Mouse (Mus musculus) forebrain, embryonic 16.5 days (tissue): ENCODE data around the gene Ssx2ip. TPM values are rescaled to one million over a fixed set of nuclear protein-coding genes. Genes with fewer than 3 reads are reported as not detected.
"Not testable (repeated sequence)": the region's sequence is repeated elsewhere in the genome, so short reads cannot be mapped to it uniquely, and the experiment has no call there.

Experiments used
- ATAC-seq: fragments of 200-750 bp; cut with Nextera tagmentation; 2 replicates; pipeline ENCODE4 v1.8.0; 2017; ENCODE audit warnings: mild to moderate bottlenecking, moderate library complexity
- H3K27ac ChIP-seq: fragments of 300-500 bp; sonication (generic); 2 replicates; pipeline ENCODE4 v1.5.1; 2014; ENCODE audit warnings: low read length, control low read depth
- H3K27me3 ChIP-seq: fragments of 300-500 bp; sonication (generic); replicated peaks from 2 replicates; pipeline ENCODE4 v1.6.1; 2014; ENCODE audit warnings: low read length; ENCODE audit not compliant: control insufficient read depth, insufficient read depth
- H3K36me3 ChIP-seq: fragments of 300-500 bp; sonication (generic); 2 replicates; pipeline ENCODE4 v1.6.1; 2014; ENCODE audit not compliant: control insufficient read depth, insufficient read depth
- H3K4me1 ChIP-seq: fragments of 300-500 bp; sonication (generic); replicated peaks from 2 replicates; pipeline ENCODE4 v1.6.1; 2014; ENCODE audit warnings: low read length; ENCODE audit not compliant: control insufficient read depth, insufficient read depth
- H3K4me2 ChIP-seq: fragments of 300-500 bp; sonication (generic); 2 replicates; pipeline ENCODE4 v1.6.1; 2014; ENCODE audit warnings: mild to moderate bottlenecking, low read length, control low read depth
- H3K4me3 ChIP-seq: fragments of 300-500 bp; sonication (generic); replicated peaks from 2 replicates; pipeline ENCODE4 v1.5.1; 2014; ENCODE audit warnings: mild to moderate bottlenecking, low read length, control low read depth
- H3K9ac ChIP-seq: fragments of 300-500 bp; sonication (generic); replicated peaks from 2 replicates; pipeline ENCODE4 v1.6.1; 2014; ENCODE audit warnings: low read depth, low read length, control low read depth
- H3K9me3 ChIP-seq: fragments of 300-500 bp; sonication (generic); 2 replicates; pipeline ENCODE4 v1.6.1; 2016; ENCODE audit warnings: low read length; ENCODE audit not compliant: control insufficient read depth
- WGBS: fragments of 180-500 bp; shearing (Covaris S2); extraction: QIAGEN DNeasy Blood & Tissue Kit; methylation state at CpG from one replicate; pipeline ENCODE4 v1.1.7; 2014; 5-methylcytosine and 5-hydroxymethylcytosine counted together
- polyA plus RNA-seq: library from polyadenylated mRNA; unstranded; fragments of >200 nt; fragmentation: Nextera tagmentation; extraction: Ambion mirVana; gene quantifications from 2 replicates; pipeline ENCODE4 v1.2.1, GENCODE M21; 2015

The Ssx2ip gene
- polyA plus RNA-seq, 1 experiment from 2014 or later = 22.5 TPM

- Histone ChIP-seq H3K9ac (no peak overlapping the region), H3K9me3 (no peaks in the 10 kb centered on the region), H3K4me2 (no peak overlapping the region), H3K36me3 (peaks cover 11% of the 10 kb centered on the region), H3K27ac (no peak overlapping the region), H3K4me3 (no peak overlapping the region), H3K27me3 (no peaks in the 10 kb centered on the region), H3K4me1 (peaks cover 6% of the 10 kb centered on the region)
- 43% methylated on average over 7 of the region's 7 CpGs for WGBS
- ATAC-seq = no peak
These were observed 20.0 kb downstream of the Ssx2ip start for GRCm38 (mm10) chr3:146424306-146424900.

- Histone ChIP-seq H3K4me1 (peaks cover 3% of the 10 kb centered on the region), H3K36me3 (peaks cover 11% of the 10 kb centered on the region), H3K9ac (no peak overlapping the region), H3K27ac (no peak overlapping the region), H3K4me3 (no peak overlapping the region), H3K9me3 (no peaks in the 10 kb centered on the region), H3K4me2 (no peak overlapping the region), H3K27me3 (no peaks in the 10 kb centered on the region)
- ATAC-seq = no peak
- WGBS = 59% methylated on average over 7 of the region's 7 CpGs
These were observed 21.5 kb downstream of the Ssx2ip start for GRCm38 (mm10) chr3:146425902-146426301.

- H3K4me3 ChIP-seq = no peak overlapping the region
- peak; percentile 64 for ATAC-seq
- peaks cover 3% of the 10 kb centered on the region for H3K4me1 ChIP-seq
- H3K4me2 ChIP-seq = no peak overlapping the region
- H3K9ac ChIP-seq = no peak overlapping the region
- H3K36me3 ChIP-seq = peaks cover 11% of the 10 kb centered on the region
- WGBS = 71% methylated on average over 8 of the region's 8 CpGs
- no peaks in the 10 kb centered on the region for H3K9me3 ChIP-seq
- H3K27ac ChIP-seq = no peak overlapping the region
- H3K27me3 ChIP-seq = no peaks in the 10 kb centered on the region
These were observed 22.0 kb downstream of the Ssx2ip start for GRCm38 (mm10) chr3:146426489-146426888.

GRCm38 (mm10) chr3:146433063-146433462 lies 28.6 kb downstream of the Ssx2ip start:
- H3K4me2 ChIP-seq, H3K9me3 ChIP-seq, H3K27ac ChIP-seq, H3K4me3 ChIP-seq, ATAC-seq, H3K4me1 ChIP-seq, H3K27me3 ChIP-seq, H3K9ac ChIP-seq: not testable (repeated sequence)
- H3K36me3 ChIP-seq = peaks cover 27% of the 10 kb centered on the region
- 89% methylated on average over 11 of the region's 11 CpGs for WGBS

GRCm38 (mm10) chr3:146433681-146434350 lies 29.4 kb downstream of the Ssx2ip start:
- Histone ChIP-seq H3K27ac (no peak overlapping the region), H3K4me2 (no peak overlapping the region), H3K4me3 (no peak overlapping the region), H3K27me3 (no peaks in the 10 kb centered on the region), H3K9me3 (no peaks in the 10 kb centered on the region), H3K4me1 (no peaks in the 10 kb centered on the region), H3K36me3 (peaks cover 24% of the 10 kb centered on the region), H3K9ac (no peak overlapping the region)
- ATAC-seq = no peak
- WGBS = 85% methylated on average over 14 of the region's 14 CpGs

- WGBS = 92% methylated on average over 8 of the region's 8 CpGs
- Histone ChIP-seq H3K36me3 (peaks cover 21% of the 10 kb centered on the region), H3K27me3 (no peaks in the 10 kb centered on the region), H3K27ac (no peak overlapping the region), H3K4me1 (no peaks in the 10 kb centered on the region), H3K4me2 (no peak overlapping the region), H3K9me3 (no peaks in the 10 kb centered on the region), H3K9ac (no peak overlapping the region), H3K4me3 (no peak overlapping the region)
- ATAC-seq = no peak
These were observed 30.2 kb downstream of the Ssx2ip start for GRCm38 (mm10) chr3:146434686-146435085.

GRCm38 (mm10) chr3:146435533-146435932 lies 31.1 kb downstream of the Ssx2ip start:
- H3K36me3 ChIP-seq = peaks cover 21% of the 10 kb centered on the region

GRCm38 (mm10) chr3:146436114-146436513 lies 31.7 kb downstream of the Ssx2ip start:
- Histone ChIP-seq H3K9me3 (no peaks in the 10 kb centered on the region), H3K4me3 (no peak overlapping the region), H3K27ac (no peak overlapping the region), H3K4me1 (no peaks in the 10 kb centered on the region), H3K9ac (no peak overlapping the region), H3K4me2 (no peak overlapping the region), H3K27me3 (no peaks in the 10 kb centered on the region), H3K36me3 (peaks cover 21% of the 10 kb centered on the region)
- WGBS = 92% methylated on average over 8 of the region's 8 CpGs
- ATAC-seq = no peak

More at GRCm38 (mm10) chr3:146435533-146435932, 31.1 kb downstream of the Ssx2ip start:
- 90% methylated on average over 11 of the region's 11 CpGs for WGBS
- H3K9me3 ChIP-seq = no peaks in the 10 kb centered on the region
- H3K9ac ChIP-seq = no peak overlapping the region
- H3K4me2 ChIP-seq = no peak overlapping the region
- no peak overlapping the region for H3K27ac ChIP-seq
- H3K4me1 ChIP-seq = no peaks in the 10 kb centered on the region
- no peaks in the 10 kb centered on the region for H3K27me3 ChIP-seq
- no peak for ATAC-seq
- no peak overlapping the region for H3K4me3 ChIP-seq

- Histone ChIP-seq H3K9me3 (no peaks in the 10 kb centered on the region), H3K4me2 (no peak overlapping the region), H3K36me3 (peaks cover 14% of the 10 kb centered on the region), H3K4me3 (no peak overlapping the region), H3K4me1 (no peaks in the 10 kb centered on the region), H3K27ac (no peak overlapping the region), H3K27me3 (no peaks in the 10 kb centered on the region), H3K9ac (no peak overlapping the region)
- WGBS = 92% methylated on average over 12 of the region's 12 CpGs
- ATAC-seq = no peak
These were observed 35.6 kb downstream of the Ssx2ip start for GRCm38 (mm10) chr3:146440011-146440410.
